Mouse (Mus musculus) CH12.LX (cell line): ENCODE measurements around the gene Gata2. TPM values are rescaled to one million over a fixed set of nuclear protein-coding genes. Genes with fewer than 3 reads are reported as not detected.

Experiments
- DNase-seq: peaks from one replicate; pipeline ENCODE4 v3.0.0-alpha.2; 2013; ENCODE audit errors: extremely low read depth
- H3K27ac ChIP-seq: 2 replicates; pipeline ENCODE4 v1.5.1; 2012; ENCODE audit warnings: low read depth, mild to moderate bottlenecking, control low read depth, moderate library complexity; ENCODE audit not compliant: insufficient read depth
- H3K27me3 ChIP-seq: replicated peaks from 2 replicates; pipeline ENCODE3; 2012; ENCODE audit warnings: inconsistent platforms
- H3K36me3 ChIP-seq, 2 experiments: replicated peaks in 1 of 2; 2 replicates each; pipeline versions ENCODE3 to v1.6.1; 2012; ENCODE audit warnings: inconsistent platforms in 1 of 2, low read length in 1 of 2, mild to moderate bottlenecking in 1 of 2, mixed read lengths in 1 of 2, moderate library complexity in 1 of 2; ENCODE audit not compliant: control insufficient read depth in 1 of 2, insufficient read depth in 1 of 2
- H3K4me1 ChIP-seq, 2 experiments: 2 replicates each; pipeline ENCODE4 v1.6.1; 2012; ENCODE audit warnings: inconsistent platforms in 1 of 2, moderate library complexity in 1 of 2; ENCODE audit not compliant: insufficient read depth in 2 of 2, control insufficient read depth in 1 of 2
- H3K4me2 ChIP-seq: 2 replicates; pipeline ENCODE4 v1.6.1; 2012; ENCODE audit warnings: low read depth, mild to moderate bottlenecking, control low read depth; ENCODE audit not compliant: poor library complexity, insufficient read depth, severe bottlenecking
- H3K4me3 ChIP-seq, 3 experiments: fragments of 150-350 bp in 1 of 3; sonication (generic) in 1 of 3; replicated peaks in 1 of 3; 2 replicates each; pipeline versions ENCODE3 to v1.5.1; 2011 to 2012; ENCODE audit warnings: low read depth in 2 of 3, low read length in 2 of 3, mild to moderate bottlenecking in 2 of 3, moderate library complexity in 2 of 3, control low read depth in 1 of 3, improper control_type of control experiment in 1 of 3, inconsistent platforms in 1 of 3, mixed read lengths in 1 of 3; ENCODE audit not compliant: poor library complexity in 1 of 3
- H3K79me2 ChIP-seq: replicated peaks from 2 replicates; pipeline ENCODE4 v1.6.1; 2012; ENCODE audit warnings: mild to moderate bottlenecking, moderate library complexity; ENCODE audit not compliant: control insufficient read depth, poor library complexity, insufficient read depth, severe bottlenecking; ENCODE audit errors: extremely low read depth
- H3K9ac ChIP-seq: 2 replicates; pipeline ENCODE4 v1.6.1; 2012; ENCODE audit warnings: low read depth, mild to moderate bottlenecking, control low read depth, moderate library complexity; ENCODE audit not compliant: insufficient read depth
- H3K9me3 ChIP-seq: replicated peaks from 2 replicates; pipeline ENCODE3; 2012; ENCODE audit warnings: low read length, inconsistent platforms, mixed read lengths
- CHD1 ChIP-seq: IDR thresholded peaks from 2 replicates; pipeline ENCODE4 v1.6.1; 2012; ENCODE audit warnings: low read depth, low read length, improper control_type of control experiment, inconsistent platforms
- CHD2 ChIP-seq: IDR thresholded peaks from 2 replicates; pipeline ENCODE4 v1.6.1; 2011; ENCODE audit warnings: low read length, improper control_type of control experiment
- CTCF ChIP-seq, 2 experiments: IDR thresholded peaks in 1 of 2; conservative IDR thresholded peaks in 1 of 2; 2 replicates each; pipeline ENCODE4 v1.5.1; 2011 to 2012; ENCODE audit warnings: low read depth in 2 of 2, low read length in 2 of 2, improper control_type of control experiment in 1 of 2, inconsistent platforms in 1 of 2, mild to moderate bottlenecking in 1 of 2, moderate library complexity in 1 of 2
- E2F4 ChIP-seq: IDR thresholded peaks from 2 replicates; pipeline ENCODE4 v1.6.1; 2011; ENCODE audit warnings: low read depth, low read length, improper control_type of control experiment; ENCODE audit not compliant: insufficient replicate concordance
- EP300 ChIP-seq: IDR thresholded peaks from 2 replicates; pipeline ENCODE4 v1.6.1; 2011; ENCODE audit warnings: low read length, improper control_type of control experiment
- ETS1 ChIP-seq: conservative IDR thresholded peaks from 2 replicates; pipeline ENCODE4 v1.6.1; 2012; ENCODE audit warnings: low read depth, mild to moderate bottlenecking, inconsistent platforms, low read length, improper control_type of control experiment, moderate library complexity
- GABPA ChIP-seq: IDR thresholded peaks from 2 replicates; pipeline ENCODE4 v1.6.1; 2012; ENCODE audit warnings: low read depth, low read length, improper control_type of control experiment, inconsistent platforms; ENCODE audit not compliant: insufficient replicate concordance
- HCFC1 ChIP-seq: IDR thresholded peaks from 2 replicates; pipeline ENCODE4 v1.6.1; 2012; ENCODE audit warnings: low read depth, mild to moderate bottlenecking, inconsistent platforms, low read length, improper control_type of control experiment
- JUN ChIP-seq: IDR thresholded peaks from 2 replicates; pipeline ENCODE4 v1.6.1; 2011; ENCODE audit warnings: low read depth, mild to moderate bottlenecking, low read length, improper control_type of control experiment, moderate library complexity; ENCODE audit not compliant: insufficient read depth
- JUND ChIP-seq: conservative IDR thresholded peaks from 2 replicates; pipeline ENCODE4 v1.6.1; 2011; ENCODE audit warnings: low read depth, low read length, improper control_type of control experiment
- KAT2A ChIP-seq: IDR thresholded peaks from 2 replicates; pipeline ENCODE4 v1.6.1; 2012; ENCODE audit warnings: low read length, improper control_type of control experiment, inconsistent platforms; ENCODE audit not compliant: insufficient replicate concordance
- MAX ChIP-seq: IDR thresholded peaks from 2 replicates; pipeline ENCODE4 v1.6.1; 2011; ENCODE audit warnings: low read length, improper control_type of control experiment
- MAZ ChIP-seq: IDR thresholded peaks from 2 replicates; pipeline ENCODE4 v1.6.1; 2012; ENCODE audit warnings: low read depth, mild to moderate bottlenecking, inconsistent platforms, low read length, improper control_type of control experiment, moderate library complexity
- MEF2A ChIP-seq: IDR thresholded peaks from 2 replicates; pipeline ENCODE4 v1.6.1; 2014; ENCODE audit warnings: low read depth, mild to moderate bottlenecking, inconsistent platforms, low read length, improper control_type of control experiment, borderline replicate concordance
- MYC ChIP-seq: IDR thresholded peaks from 2 replicates; pipeline ENCODE4 v1.6.1; 2011; ENCODE audit warnings: low read depth, mild to moderate bottlenecking, improper control_type of control experiment, low read length
- NRF1 ChIP-seq: IDR thresholded peaks from 2 replicates; pipeline ENCODE4 v1.6.1; 2014; ENCODE audit warnings: low read depth, mild to moderate bottlenecking, inconsistent platforms, low read length, improper control_type of control experiment, moderate library complexity
- POLR2A ChIP-seq: IDR thresholded peaks from 2 replicates; pipeline ENCODE4 v1.6.1; 2011; ENCODE audit warnings: low read depth, mild to moderate bottlenecking, improper control_type of control experiment, low read length
- RCOR1 ChIP-seq: conservative IDR thresholded peaks from 2 replicates; pipeline ENCODE4 v1.6.1; 2012; ENCODE audit warnings: low read depth, mild to moderate bottlenecking, inconsistent platforms, low read length, improper control_type of control experiment
- SIN3A ChIP-seq: IDR thresholded peaks from 2 replicates; pipeline ENCODE4 v1.6.1; 2012; ENCODE audit warnings: low read length, improper control_type of control experiment, inconsistent platforms
- TCF12 ChIP-seq: IDR thresholded peaks from 2 replicates; pipeline ENCODE4 v1.6.1; 2014; ENCODE audit warnings: low read depth, mild to moderate bottlenecking, inconsistent platforms, low read length, improper control_type of control experiment
- USF1 ChIP-seq: IDR thresholded peaks from 2 replicates; pipeline ENCODE4 v1.6.1; 2014; ENCODE audit warnings: low read depth, mild to moderate bottlenecking, inconsistent platforms, low read length, improper control_type of control experiment
- USF2 ChIP-seq: conservative IDR thresholded peaks from 2 replicates; pipeline ENCODE4 v1.6.1; 2011; ENCODE audit warnings: low read depth, low read length, improper control_type of control experiment
- ZC3H11A ChIP-seq: IDR thresholded peaks from 2 replicates; pipeline ENCODE4 v1.6.1; 2012; ENCODE audit warnings: low read depth, mild to moderate bottlenecking, inconsistent platforms, low read length, improper control_type of control experiment
- ZKSCAN1 ChIP-seq: IDR thresholded peaks from 2 replicates; pipeline ENCODE4 v1.6.1; 2012; ENCODE audit warnings: low read depth, inconsistent platforms, low read length, improper control_type of control experiment, borderline replicate concordance
- ZMIZ1 ChIP-seq: IDR thresholded peaks from 2 replicates; pipeline ENCODE4 v1.6.1; 2012; ENCODE audit warnings: low read depth, mild to moderate bottlenecking, inconsistent platforms, low read length, improper control_type of control experiment
- dilution Hi-C: fragments of 300-500 bp; cut with MboI; formaldehyde crosslinking; loops from 2 replicates; pipeline ENCODE4 v1.14.3; 2020; ENCODE audit warnings: low sequenced_read_pairs; ENCODE audit not compliant: extremely low pct_unique_long_range_greater_than_20kb, extremely low pct_ligation_motif_present
- in situ Hi-C: fragments of 300-500 bp; cut with MboI; formaldehyde crosslinking; loops from 3 replicates; pipeline ENCODE4 v1.14.3; 2019; ENCODE audit warnings: low sequenced_read_pairs, low pct_ligation_motif_present, low pct_unique_long_range_greater_than_20kb, mixed read lengths
- polyA plus RNA-seq: library from polyadenylated mRNA; unstranded; fragments of >175 nt; gene quantifications from 2 replicates; pipeline ENCODE4 v1.2.1, GENCODE M21; 2012; ENCODE audit warnings: low read depth; ENCODE audit not compliant: insufficient read length
- total RNA-seq, 2 experiments: library from RNA; depleted of rRNA; stranded (reverse); fragments of 300-350 nt in 1 of 2; fragments of >200 nt in 1 of 2; gene quantifications; 2 replicates each; pipeline ENCODE4 v1.2.3; 2012 to 2014

The Gata2 gene
- total and polyA plus RNA-seq, 3 experiments = not detected

DNA sequence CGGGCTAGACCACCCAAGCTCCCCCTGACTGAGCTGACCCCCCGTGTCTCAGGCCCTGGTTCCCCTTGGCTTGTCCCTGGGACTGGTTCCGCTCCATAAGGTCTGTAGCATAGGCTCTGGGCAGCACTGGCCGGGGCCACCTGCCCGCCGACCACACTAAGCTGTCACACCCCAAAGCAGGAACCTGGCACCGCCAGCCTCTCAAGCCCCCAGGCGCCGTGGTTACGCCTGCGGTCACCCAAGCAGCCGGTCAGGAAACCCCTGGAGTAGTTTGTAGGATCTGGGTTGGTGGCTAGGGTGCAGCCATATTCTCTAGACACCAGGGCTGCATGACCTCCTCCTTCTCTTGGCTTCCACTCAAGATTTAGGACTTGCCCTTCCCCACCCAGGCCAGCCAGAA is 35.5 kb downstream of the Gata2 start:
- H3K4me3 ChIP-seq = no peak overlapping the region
- H3K9ac ChIP-seq = no peak overlapping the region
- in situ Hi-C loops = no loop called here
- DNase-seq = no peak
- H3K79me2 ChIP-seq = no peaks in the 10 kb centered on the region
- dilution Hi-C loops = no loop called here
- no peaks in the 10 kb centered on the region for H3K9me3 ChIP-seq
- H3K27me3 ChIP-seq = peaks cover 69% of the 10 kb centered on the region
- peaks cover 0 to 12% of the 10 kb centered on the region in 2 experiments; a peak in 2 of 4 replicates for H3K4me1 ChIP-seq
- no peak for TF ChIP-seq SIN3A
- no peak for TF ChIP-seq ZC3H11A
- no peak for TF ChIP-seq MAZ
- TF ChIP-seq USF1 = no peak
- no peak for TF ChIP-seq MYC
- no peak for TF ChIP-seq ZKSCAN1
- TF ChIP-seq KAT2A = no peak
- no peak for TF ChIP-seq MEF2A
- no peak for TF ChIP-seq MAX
- no peak for TF ChIP-seq CTCF (conservative IDR thresholded peaks at IDR 0.05 in 1 of 2, IDR thresholded peaks at IDR 0.05 in 1 of 2; ENCODE audit: low read depth in 2 of 2, low read length in 2 of 2)
- no peak for TF ChIP-seq POLR2A
- no peak for TF ChIP-seq EP300
- no peak for TF ChIP-seq JUND
- no peak for TF ChIP-seq NRF1
- no peak overlapping the region for H3K4me2 ChIP-seq
- no peak overlapping the region for H3K27ac ChIP-seq
- no peaks in the 10 kb centered on the region for H3K36me3 ChIP-seq

DNA sequence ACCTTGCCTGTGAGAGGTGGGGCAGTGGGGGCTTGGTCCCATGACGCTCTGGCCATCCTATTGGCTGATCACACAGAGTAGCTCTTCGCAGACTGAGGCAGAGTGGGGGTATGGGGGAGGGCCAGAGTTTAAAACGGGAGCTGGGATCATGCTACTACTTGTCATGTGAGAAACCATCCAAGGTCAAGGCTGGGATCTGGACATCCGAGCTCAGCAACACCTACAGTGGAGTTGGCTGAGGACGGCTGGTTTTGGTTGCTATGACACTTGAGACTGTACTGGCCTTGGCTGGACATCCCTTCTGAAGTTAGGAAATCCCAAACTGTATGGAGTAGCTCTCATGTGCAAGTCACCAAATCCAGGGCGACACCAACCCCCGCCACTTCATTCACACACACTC is 38.1 kb downstream of the Gata2 start:
- no peak for DNase-seq
- H3K9ac ChIP-seq = no peak overlapping the region
- H3K9me3 ChIP-seq = no peaks in the 10 kb centered on the region
- no peaks in the 10 kb centered on the region for H3K79me2 ChIP-seq
- no peak overlapping the region for H3K4me3 ChIP-seq
- no peak overlapping the region for H3K4me2 ChIP-seq
- no peak overlapping the region for H3K27ac ChIP-seq
- H3K27me3 ChIP-seq = peaks cover 73% of the 10 kb centered on the region
- in situ Hi-C loops = loop anchor here (10.0 kb wide), 1 partner anchor 47 kb away; no protein-coding TSS in a partner anchor
- no peaks in the 10 kb centered on the region for H3K36me3 ChIP-seq
- dilution Hi-C loops = no loop called here
- TF ChIP-seq KAT2A = no peak
- no peak for TF ChIP-seq USF2
- TF ChIP-seq MAZ = no peak
- TF ChIP-seq RCOR1 = no peak
- TF ChIP-seq MYC = no peak
- no peak for TF ChIP-seq CHD2
- no peak for TF ChIP-seq CHD1
- TF ChIP-seq ZMIZ1 = no peak
- TF ChIP-seq ETS1 = no peak
- no peak for TF ChIP-seq E2F4
- TF ChIP-seq ZKSCAN1 = no peak
- no peak for TF ChIP-seq HCFC1
- TF ChIP-seq GABPA = no peak
- no peak for TF ChIP-seq MEF2A
- no peak for TF ChIP-seq JUN
- TF ChIP-seq TCF12 = no peak
- peaks cover 0 to 6% of the 10 kb centered on the region in 2 experiments; a peak in 2 of 4 replicates for H3K4me1 ChIP-seq
